Mouse (Mus musculus) kidney, adult 2 months (tissue): ENCODE results near the gene Ifi35.

Experiments
- CTCF ChIP-seq: fragments of 200-500 bp; conservative IDR thresholded peaks from 2 replicates; pipeline ENCODE4 v1.5.1; 2011; ENCODE audit warnings: low read depth, mild to moderate bottlenecking, control low read depth, low read length, moderate library complexity, mixed read lengths; ENCODE audit not compliant: insufficient read depth, insufficient read length
- POLR2A ChIP-seq: fragments of 200-500 bp; IDR thresholded peaks from one replicate; pipeline ENCODE4 v1.6.1; 2011; ENCODE audit warnings: low read depth, low read length, control low read depth

DNA sequence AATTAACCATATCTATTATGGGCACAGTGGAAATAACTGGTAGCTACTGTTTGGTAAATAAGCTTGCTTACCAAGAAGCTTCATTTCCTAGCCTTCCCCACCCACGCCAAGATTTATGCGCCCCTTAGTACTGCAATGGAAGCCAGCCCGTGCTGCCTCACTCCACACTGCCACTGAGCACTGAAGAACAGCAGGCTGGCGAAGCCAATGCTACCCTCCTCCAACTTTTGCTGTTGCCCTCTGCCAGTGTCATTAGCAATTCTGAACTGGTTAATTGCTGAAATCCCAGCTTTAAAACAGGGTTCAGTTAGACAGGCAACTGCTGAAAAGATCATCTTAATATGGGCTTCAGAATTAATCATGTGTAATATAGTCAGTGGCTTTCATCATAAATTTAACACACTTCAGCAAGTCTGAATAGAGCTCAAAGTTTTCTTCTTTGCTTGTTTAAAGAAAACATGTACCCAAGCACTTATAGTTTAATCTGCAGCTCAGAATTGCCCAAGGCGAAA lies 58.1 kb downstream of the Ifi35 start:
- TF ChIP-seq CTCF (no peak), POLR2A (no peak)
